Mouse (Mus musculus) retina, postnatal 7 days (tissue): ENCODE measurements around the gene Zfp978.
"Not testable (repeated sequence)": the region's sequence is repeated elsewhere in the genome, so short reads cannot be mapped to it uniquely, and the experiment has no call there.

ENCODE experiments used
- DNase-seq: peaks from one replicate; pipeline ENCODE4 v3.0.0-alpha.2; 2012; ENCODE audit warnings: low read depth, low spot score

Zfp978 gene

GRCm38 (mm10) chr4:147361003-147361402 lies at the start of gene Zfp978:
Gene Zfp978, plus strand, starts transcription at chr4:147361303.
- not testable (repeated sequence) for DNase-seq

DNA sequence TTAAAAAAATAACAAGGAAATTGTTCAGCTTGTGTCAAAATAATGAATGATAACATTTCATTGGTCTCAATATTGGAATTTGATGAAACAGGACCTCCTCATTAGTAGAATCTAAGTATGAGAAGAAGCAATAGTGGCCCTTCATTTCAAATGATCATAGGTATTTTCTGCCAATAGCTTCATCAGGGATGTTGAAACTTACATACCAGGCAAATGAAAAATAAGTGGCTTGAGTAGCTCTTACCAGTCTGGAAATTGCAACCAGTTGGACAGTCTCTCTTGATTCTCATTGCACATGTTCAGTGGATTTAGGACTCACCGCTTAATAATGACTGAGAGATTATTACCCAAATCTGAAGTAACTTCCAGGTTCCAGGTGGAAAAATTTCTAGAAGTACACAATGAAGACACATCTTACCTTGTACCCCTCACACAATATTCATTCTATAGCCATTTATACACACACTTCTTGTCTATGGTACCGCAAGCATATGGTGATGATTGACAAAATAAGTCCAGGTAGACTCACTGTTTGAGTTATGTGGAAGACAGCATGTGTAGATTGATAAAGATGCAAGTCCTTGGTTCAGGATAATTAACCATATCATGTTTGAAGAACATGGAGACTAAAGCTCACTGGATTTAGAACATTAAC lies 25.9 kb upstream of the Zfp978 start:
- DNase-seq: not testable (repeated sequence)

DNA sequence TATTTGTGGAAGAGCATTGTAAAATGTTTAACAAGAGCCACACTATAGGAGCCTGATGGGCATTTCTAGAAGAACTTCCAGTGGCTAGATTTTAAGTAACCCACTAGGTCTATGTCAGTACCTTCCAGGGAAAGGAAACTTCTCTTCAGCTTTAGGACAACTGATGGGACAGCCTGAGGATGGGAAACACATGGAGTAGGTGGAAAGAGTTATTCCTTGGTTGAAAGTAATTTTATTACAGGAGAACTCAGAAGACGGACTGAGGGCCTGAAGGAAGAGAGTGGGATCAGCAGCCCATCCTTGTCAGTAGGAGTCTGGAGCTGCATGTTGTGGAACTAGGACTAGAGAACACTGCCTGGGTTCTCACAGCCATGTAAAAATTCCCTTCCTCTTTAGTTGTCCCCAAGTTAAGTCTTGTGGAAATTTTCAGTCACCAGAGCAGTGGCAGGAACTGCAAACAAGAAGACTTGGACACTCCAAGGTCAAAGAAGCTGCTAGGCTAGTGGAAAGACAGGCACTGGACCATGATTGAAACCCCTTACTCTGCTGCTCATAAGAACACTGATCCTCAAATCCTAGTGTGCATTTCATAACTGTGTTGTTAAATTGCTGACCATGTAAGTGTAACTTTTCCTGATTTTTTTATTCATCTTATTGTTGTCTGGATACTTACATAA lies 25.3 kb upstream of the Zfp978 start:
- DNase-seq: not testable (repeated sequence)

- not testable (repeated sequence) for DNase-seq
Measured at GRCm38 (mm10) chr4:147336368-147337195, 24.5 kb upstream of the Zfp978 start.

GRCm38 (mm10) chr4:147337520-147337919 lies 23.6 kb upstream of the Zfp978 start:
- not testable (repeated sequence) for DNase-seq

GRCm38 (mm10) chr4:147338032-147338610 lies 23.0 kb upstream of the Zfp978 start:
- DNase-seq: no peak

GRCm38 (mm10) chr4:147338706-147339105 lies 22.4 kb upstream of the Zfp978 start:
- DNase-seq: not testable (repeated sequence)

- DNase-seq: not testable (repeated sequence)
Measured at GRCm38 (mm10) chr4:147339601-147340219, 21.4 kb upstream of the Zfp978 start.

- not testable (repeated sequence) for DNase-seq
Measured at GRCm38 (mm10) chr4:147340236-147340635, 20.9 kb upstream of the Zfp978 start.

GRCm38 (mm10) chr4:147340876-147341275 lies 20.2 kb upstream of the Zfp978 start:
- not testable (repeated sequence) for DNase-seq

GRCm38 (mm10) chr4:147343042-147343908 lies 17.8 kb upstream of the Zfp978 start:
- not testable (repeated sequence) for DNase-seq

- not testable (repeated sequence) for DNase-seq
Measured at GRCm38 (mm10) chr4:147345061-147345554, 16.0 kb upstream of the Zfp978 start.

DNA sequence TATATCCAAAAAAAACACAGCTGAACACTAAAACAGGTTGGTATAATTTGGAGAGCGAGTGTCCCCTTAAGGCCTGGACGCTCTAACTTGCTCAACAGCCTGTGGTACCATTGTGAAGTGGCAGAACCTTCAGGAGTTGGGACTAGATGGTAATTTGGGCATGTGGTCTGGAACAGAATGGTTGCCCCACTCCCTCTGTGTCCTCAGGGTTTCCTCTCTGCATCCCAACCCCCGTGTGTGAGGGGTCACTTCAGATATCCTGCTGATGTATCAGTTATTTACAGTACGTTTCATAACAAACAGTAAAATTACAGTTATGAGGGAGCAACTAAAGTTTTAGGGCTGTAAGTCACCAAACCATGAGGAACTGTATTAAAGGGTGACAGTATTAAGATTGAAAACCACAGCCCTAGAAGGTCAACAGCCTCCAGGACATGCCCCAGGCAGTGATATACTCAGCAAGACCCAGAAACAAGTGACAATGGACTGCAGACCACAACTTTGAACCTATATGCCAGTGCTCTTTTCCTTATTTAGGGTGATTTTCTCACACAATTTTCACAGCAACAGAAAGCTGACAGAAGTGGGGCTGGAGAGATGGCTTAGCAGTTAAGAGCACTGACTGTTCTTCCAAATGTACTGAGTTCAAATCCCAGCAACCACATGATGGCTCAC lies 14.6 kb upstream of the Zfp978 start:
- not testable (repeated sequence) for DNase-seq

DNA sequence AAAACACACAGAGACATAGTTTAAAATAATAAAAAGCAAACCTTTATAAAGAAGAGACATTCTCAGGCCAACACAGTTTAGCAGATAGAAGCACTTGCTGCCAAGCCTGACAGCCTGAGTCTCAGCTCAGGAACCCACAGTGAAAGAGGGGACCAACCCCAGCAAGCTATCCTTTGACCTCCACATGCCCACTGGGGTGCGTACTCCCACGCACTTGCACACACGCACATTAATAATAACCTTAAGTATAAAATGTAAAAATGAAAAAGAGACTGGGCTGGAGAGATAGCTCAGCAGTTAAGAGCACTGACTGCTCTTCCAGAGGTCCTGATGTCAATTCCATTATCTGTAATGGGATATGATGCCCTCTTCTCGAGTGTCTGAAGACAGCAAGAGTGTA lies 13.8 kb upstream of the Zfp978 start:
- DNase-seq: not testable (repeated sequence)

DNA sequence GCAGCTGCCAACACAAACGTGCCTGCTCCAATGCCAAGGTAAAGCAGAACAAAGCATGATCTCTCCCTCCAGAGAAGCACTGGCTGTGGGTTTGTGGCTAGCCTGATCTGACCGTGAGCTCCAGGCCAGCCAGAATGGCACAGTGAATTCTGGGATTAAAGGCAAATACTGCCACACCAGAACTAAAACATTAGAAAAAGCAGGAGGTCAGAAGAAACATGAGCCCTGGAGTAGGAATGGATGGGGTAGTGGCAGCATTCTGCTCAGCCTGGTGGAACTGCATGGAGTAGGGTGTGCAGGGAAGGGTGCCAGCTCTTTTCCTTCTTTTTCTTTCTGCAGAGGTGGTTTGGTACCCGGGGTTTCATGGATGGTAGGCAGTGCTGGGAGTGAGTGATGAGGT lies 13.2 kb upstream of the Zfp978 start:
- not testable (repeated sequence) for DNase-seq

DNA sequence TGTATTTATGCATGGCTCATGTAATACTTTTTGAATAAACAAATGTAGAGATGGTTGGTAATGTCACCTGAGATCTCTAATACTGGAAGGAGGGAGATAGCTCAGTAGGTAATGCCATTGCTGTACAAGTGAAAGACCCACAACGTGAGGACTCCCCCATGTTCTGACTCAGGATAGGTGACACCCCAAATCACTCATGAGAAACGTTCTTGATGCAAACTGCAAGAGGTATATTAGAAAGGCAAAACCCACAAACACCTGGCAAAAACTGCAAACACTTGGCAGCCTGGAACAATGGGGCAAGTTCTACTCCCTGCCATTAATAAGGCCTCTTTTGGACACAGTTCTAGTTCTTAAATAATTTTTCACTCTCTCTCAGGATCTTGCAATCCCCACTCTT lies 12.7 kb upstream of the Zfp978 start:
- not testable (repeated sequence) for DNase-seq

- DNase-seq: not testable (repeated sequence)
Measured at GRCm38 (mm10) chr4:147348906-147349686, 12.0 kb upstream of the Zfp978 start.

DNA sequence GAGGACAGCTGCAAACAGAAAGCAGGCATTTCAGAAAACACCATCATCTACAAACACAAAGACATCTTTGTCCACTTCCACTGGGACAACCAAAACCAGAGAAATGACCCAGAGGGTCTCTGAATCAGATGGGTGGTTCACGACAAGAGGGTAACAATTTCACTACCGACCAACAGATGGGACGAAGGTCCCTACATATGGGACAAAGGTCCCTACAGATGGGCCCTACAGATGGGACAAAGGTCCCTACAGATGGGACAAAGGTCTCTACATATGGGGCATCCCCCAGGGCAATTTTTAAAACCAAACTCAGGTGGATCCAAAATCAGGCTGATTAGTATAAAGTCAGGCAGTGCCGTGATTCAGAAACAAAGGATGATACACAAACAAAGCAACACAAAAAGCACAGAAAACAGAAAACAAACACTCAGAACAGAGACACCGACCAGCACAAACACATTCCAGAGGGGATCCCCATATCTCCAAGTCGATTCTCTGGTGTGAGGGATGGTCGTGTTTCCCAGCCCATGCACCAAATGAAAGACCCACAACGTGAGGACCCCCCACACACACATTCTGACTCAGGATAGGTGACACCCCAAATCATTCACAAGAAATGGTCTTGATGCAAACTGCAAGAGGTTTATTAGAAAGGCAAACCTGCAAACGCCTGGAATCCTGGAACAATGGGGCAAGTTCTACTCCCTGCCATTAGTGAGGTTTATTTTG lies 11.3 kb upstream of the Zfp978 start:
- DNase-seq: not testable (repeated sequence)
